Mouse (Mus musculus): ENCODE data around the gene Ankrd34b.

Ankrd34b gene

GRCm38 (mm10) chr13:92425758-92426264, at the start of gene Ankrd34b:
Gene Ankrd34b, plus strand, starts transcription at chr13:92425896.
- DNase-seq (ENCODE audit: low read depth, low spot score), result peak; percentile 63

- no peak for DNase-seq (ENCODE audit: low read depth, low spot score)
These were observed 38.3 kb upstream of the Ankrd34b start for GRCm38 (mm10) chr13:92387367-92387766.

GRCm38 (mm10) chr13:92393047-92393661, 32.5 kb upstream of the Ankrd34b start:
- DNase-seq (ENCODE audit: low read depth, low spot score), result no peak

- no peak for DNase-seq (ENCODE audit: low read depth, low spot score)
These were observed 27.0 kb upstream of the Ankrd34b start for GRCm38 (mm10) chr13:92398491-92399384.

GRCm38 (mm10) chr13:92402063-92402462, 23.6 kb upstream of the Ankrd34b start:
- DNase-seq (ENCODE audit: low read depth, low spot score), result peak; percentile 12

- DNase-seq (ENCODE audit: low read depth, low spot score), result no peak
These were observed 22.2 kb upstream of the Ankrd34b start for GRCm38 (mm10) chr13:92403496-92403895.

- DNase-seq (ENCODE audit: low read depth, low spot score), result no peak
These were observed 15.2 kb upstream of the Ankrd34b start for GRCm38 (mm10) chr13:92410486-92410885.

GRCm38 (mm10) chr13:92419630-92420029, 6.1 kb upstream of the Ankrd34b start:
- no peak for DNase-seq (ENCODE audit: low read depth, low spot score)

- DNase-seq (ENCODE audit: low read depth, low spot score), result no peak
These were observed 2.0 kb upstream of the Ankrd34b start for GRCm38 (mm10) chr13:92423711-92424110.

- peak; percentile 23 for DNase-seq (ENCODE audit: low read depth, low spot score)
These were observed 777 bp downstream of the Ankrd34b start for GRCm38 (mm10) chr13:92426294-92427051.

- DNase-seq (ENCODE audit: low read depth, low spot score), result no peak
These were observed 1.7 kb downstream of the Ankrd34b start for GRCm38 (mm10) chr13:92427351-92427855.

- DNase-seq (ENCODE audit: low read depth, low spot score), result no peak
These were observed 13.0 kb downstream of the Ankrd34b start for GRCm38 (mm10) chr13:92438656-92439055.

- DNase-seq (ENCODE audit: low read depth, low spot score), result no peak
These were observed 14.6 kb downstream of the Ankrd34b start for GRCm38 (mm10) chr13:92440286-92440685.

- no peak for DNase-seq (ENCODE audit: low read depth, low spot score)
These were observed 21.2 kb downstream of the Ankrd34b start for GRCm38 (mm10) chr13:92446872-92447271.

GRCm38 (mm10) chr13:92464698-92465097, 39.0 kb downstream of the Ankrd34b start:
- no peak for DNase-seq (ENCODE audit: low read depth, low spot score)

- no peak for DNase-seq (ENCODE audit: low read depth, low spot score)
These were observed 42.2 kb downstream of the Ankrd34b start for GRCm38 (mm10) chr13:92467891-92468290.

- no peak for DNase-seq (ENCODE audit: low read depth, low spot score)
These were observed 43.7 kb downstream of the Ankrd34b start for GRCm38 (mm10) chr13:92469381-92469780.

- no peak for DNase-seq (ENCODE audit: low read depth, low spot score)
These were observed 44.5 kb downstream of the Ankrd34b start for GRCm38 (mm10) chr13:92470151-92470550.

- peak; percentile 53 for DNase-seq (ENCODE audit: low read depth, low spot score)
These were observed 57.7 kb downstream of the Ankrd34b start for GRCm38 (mm10) chr13:92483348-92483747.

GRCm38 (mm10) chr13:92483852-92484463, 58.3 kb downstream of the Ankrd34b start, which contains the start of gene Fam151b:
Gene Fam151b, minus strand, starts transcription at chr13:92484015.
- DNase-seq (ENCODE audit: low read depth, low spot score), result peak; percentile 97

- no peak for DNase-seq (ENCODE audit: low read depth, low spot score)
These were observed 65.1 kb downstream of the Ankrd34b start for GRCm38 (mm10) chr13:92490817-92491216.

All from mesoderm, embryonic 11.5 days (tissue).